Mouse (Mus musculus) MEL-GATA-1-ER (cell line): Measurements from ENCODE around the gene Pkd2.

ENCODE experiments used
- DNase-seq: peaks from one replicate; pipeline ENCODE4 v3.0.0-alpha.2; 2012; ENCODE audit warnings: low read depth; ENCODE audit errors: extremely low read depth

Gene Pkd2

GRCm38 (mm10) chr5:104465731-104466130 lies 6.5 kb downstream of the Pkd2 start:
- no peak for DNase-seq

GRCm38 (mm10) chr5:104466816-104467215 lies 7.6 kb downstream of the Pkd2 start:
- DNase-seq, result no peak

DNA sequence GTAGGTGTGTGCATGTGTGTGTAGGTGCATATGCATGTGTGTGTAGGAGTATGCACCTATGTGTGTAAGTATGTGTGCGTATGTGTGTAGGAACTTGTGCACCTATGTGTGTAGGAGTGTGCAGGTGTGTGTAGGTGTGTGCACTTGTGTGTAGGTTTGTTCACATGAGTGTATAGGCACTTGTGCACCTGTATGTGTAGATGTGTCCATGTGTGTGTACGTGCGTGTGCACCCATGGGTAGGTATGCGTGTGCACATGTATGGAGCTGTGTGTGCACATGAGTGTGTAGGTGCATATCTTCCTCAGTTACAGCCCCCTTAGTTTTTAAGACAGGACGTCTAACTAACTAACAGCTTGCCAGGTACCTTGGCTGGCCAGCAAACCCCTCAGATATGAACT lies 9.3 kb downstream of the Pkd2 start:
- no peak for DNase-seq

GRCm38 (mm10) chr5:104470981-104471391 lies 11.7 kb downstream of the Pkd2 start:
- DNase-seq, result no peak

GRCm38 (mm10) chr5:104472371-104472770 lies 13.1 kb downstream of the Pkd2 start:
- DNase-seq, result peak; percentile 1

DNA sequence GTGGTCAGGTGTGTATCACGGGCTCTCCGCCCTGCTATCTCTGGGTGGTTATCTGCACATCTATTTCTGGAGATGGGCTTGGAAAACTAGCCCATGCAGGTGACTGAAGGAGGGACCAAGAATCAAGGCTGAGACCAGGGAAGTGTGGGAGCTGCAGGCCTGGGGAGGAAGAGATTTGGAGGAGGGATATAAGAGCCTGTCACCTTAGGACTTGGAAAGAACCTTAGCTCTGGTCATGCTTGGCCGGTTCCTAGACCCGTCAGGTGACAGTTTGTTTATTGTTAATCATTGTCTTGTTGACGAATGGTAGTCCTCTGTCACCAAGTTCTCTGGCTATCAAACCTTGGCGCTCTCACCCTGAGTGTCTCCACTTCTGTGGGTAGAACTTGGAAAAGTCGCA lies 21.1 kb downstream of the Pkd2 start:
- DNase-seq, result no peak

DNA sequence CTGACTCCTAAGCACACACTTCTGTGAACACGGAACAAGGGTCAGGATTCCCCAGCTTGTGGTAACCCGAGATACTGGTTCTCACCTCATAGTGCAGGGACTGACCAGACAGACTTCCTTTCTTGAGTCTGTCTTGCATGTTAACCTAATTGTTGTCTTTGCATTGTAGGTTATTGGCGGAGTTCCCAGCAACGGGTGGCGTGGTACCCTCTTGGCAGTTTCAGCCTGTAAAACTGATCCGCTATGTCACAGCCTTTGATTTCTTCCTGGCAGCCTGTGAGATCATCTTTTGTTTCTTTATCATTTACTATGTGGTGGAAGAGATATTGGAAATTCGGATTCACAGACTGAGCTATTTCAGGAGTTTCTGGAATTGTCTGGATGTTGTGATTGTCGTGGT lies 23.6 kb downstream of the Pkd2 start:
- DNase-seq, result no peak

- DNase-seq, result no peak
Measured at GRCm38 (mm10) chr5:104491561-104491960, 32.3 kb downstream of the Pkd2 start.

DNA sequence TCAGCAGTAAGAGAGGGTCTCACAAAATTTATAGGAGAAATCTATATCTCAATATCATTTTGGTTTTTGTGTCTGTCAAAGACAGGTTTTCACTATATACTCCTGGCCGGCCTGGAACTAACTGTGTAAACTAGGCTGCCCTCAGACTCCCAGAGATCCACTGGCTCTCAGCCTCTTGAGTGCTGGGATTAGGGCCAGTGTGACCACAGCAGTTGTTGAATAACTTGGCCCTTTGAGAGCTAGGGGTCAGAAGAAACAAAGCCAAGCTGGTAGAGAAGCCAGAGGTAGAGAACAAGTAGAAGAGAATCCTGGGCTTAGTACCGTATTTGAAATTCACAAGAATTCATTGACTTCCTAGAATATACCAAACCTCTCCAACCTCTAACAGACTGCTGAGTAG lies 45.6 kb downstream of the Pkd2 start:
- no peak for DNase-seq

- no peak for DNase-seq
Measured at GRCm38 (mm10) chr5:104507829-104508194, 48.6 kb downstream of the Pkd2 start.

DNA sequence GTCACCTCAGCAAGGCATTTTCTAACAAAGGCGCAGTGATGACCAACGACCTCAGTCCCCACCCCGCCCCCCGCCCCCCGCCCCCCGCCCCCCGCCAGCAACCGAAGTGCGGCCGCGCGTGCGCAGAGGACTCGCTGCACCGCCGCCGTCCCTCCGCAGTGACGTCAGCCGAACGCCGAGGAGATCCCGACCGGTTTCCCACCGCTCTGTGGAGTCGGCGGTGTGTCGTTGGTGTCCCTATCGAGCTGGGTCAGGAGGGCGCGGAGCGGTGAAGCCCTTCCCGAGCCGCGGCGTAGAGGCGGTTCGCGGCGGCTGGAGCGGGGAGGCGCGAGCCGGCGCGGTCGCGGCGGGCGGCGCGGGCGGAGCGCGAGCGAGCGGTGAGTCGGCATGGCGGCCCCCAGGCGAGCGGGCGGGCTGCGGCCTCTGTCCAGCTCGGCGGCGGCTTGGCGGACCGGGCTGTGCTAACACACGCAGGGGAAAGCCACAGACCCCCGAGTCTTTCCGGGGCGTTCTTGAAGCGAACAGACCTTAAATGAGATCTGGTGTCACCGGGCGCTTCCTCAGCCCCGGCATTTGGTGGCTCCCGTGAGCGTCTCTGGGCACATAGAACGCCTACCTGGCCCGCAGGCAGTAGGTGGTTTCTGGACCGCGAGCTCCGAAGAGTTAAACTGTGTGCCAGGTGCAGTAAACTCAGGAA lies 49.1 kb downstream of the Pkd2 start, which contains the start of gene BC005561:
BC005561 (plus strand) TSS at position 158 of the 697 bp plus-strand sequence.
- peak; percentile 24 for DNase-seq

GRCm38 (mm10) chr5:104511211-104511610 lies 52.0 kb downstream of the Pkd2 start:
- no peak for DNase-seq

DNA sequence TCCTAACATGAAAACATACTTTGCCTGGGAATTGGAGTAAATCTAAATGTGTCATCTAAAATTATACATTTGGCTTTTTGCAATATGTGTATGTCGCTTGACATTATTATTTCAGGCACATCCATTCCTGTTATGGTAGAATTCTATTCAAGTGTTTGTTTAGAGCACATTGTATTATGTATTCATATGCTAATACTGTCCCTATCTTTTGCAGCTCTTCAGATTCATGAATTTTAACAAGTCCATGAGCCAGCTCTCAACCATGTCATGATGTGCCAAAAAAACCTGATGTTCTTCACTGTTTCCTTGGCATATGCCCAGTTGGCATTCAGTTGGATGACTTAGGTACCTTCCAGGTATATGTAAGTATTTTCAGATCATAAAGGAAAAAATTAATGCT lies 79.4 kb downstream of the Pkd2 start:
- no peak for DNase-seq

- no peak for DNase-seq
Measured at GRCm38 (mm10) chr5:104539331-104539730, 80.1 kb downstream of the Pkd2 start.
